Mouse (Mus musculus) forebrain, embryonic 13.5 days (tissue): ENCODE data around the gene Olfr507. TPM values are rescaled to one million over a fixed set of nuclear protein-coding genes. Genes with fewer than 3 reads are reported as not detected.

ENCODE experiments used
- polyA plus RNA-seq: library from polyadenylated mRNA; unstranded; fragments of >200 nt; fragmentation: Nextera tagmentation; extraction: Ambion mirVana; gene quantifications from 2 replicates; pipeline ENCODE4 v1.2.1, GENCODE M21; 2015

Gene Olfr507
- polyA plus RNA-seq, 1 experiment from 2014 or later: not detected

Other genes with a start within 250 kb of the Olfr507 start
- gene Olfr495, start 228.6 kb upstream of the Olfr507 start, polyA plus RNA-seq: not detected in 2 replicates
- gene Olfr497, start 201.4 kb upstream of the Olfr507 start, polyA plus RNA-seq: not detected in 2 replicates
- not detected in 2 replicates for gene Olfr498, start 156.5 kb upstream of the Olfr507 start, polyA plus RNA-seq
- not detected in 2 replicates for gene Olfr502, start 96.7 kb upstream of the Olfr507 start, polyA plus RNA-seq
- gene Olfr503, start 77.3 kb upstream of the Olfr507 start, polyA plus RNA-seq: not detected in 2 replicates
- gene Olfr504, start 56.0 kb upstream of the Olfr507 start, polyA plus RNA-seq: not detected in 2 replicates
- not detected in 2 replicates for gene Olfr506, start 11.0 kb upstream of the Olfr507 start, polyA plus RNA-seq
- not detected in 2 replicates for gene Olfr508, start 8.2 kb downstream of the Olfr507 start, polyA plus RNA-seq
- not detected in 2 replicates for gene Olfr509, start 30.1 kb downstream of the Olfr507 start, polyA plus RNA-seq
- gene Olfr510, start 44.6 kb downstream of the Olfr507 start, polyA plus RNA-seq: not detected in 2 replicates
- not detected in 2 replicates for gene Olfr512, start 91.5 kb downstream of the Olfr507 start, polyA plus RNA-seq
- gene Olfr513, start 129.2 kb downstream of the Olfr507 start, polyA plus RNA-seq: not detected in 2 replicates
- gene Olfr514, start 204.2 kb downstream of the Olfr507 start, polyA plus RNA-seq: not detected in 2 replicates
- not detected in 2 replicates for gene Olfr516, start 228.7 kb downstream of the Olfr507 start, polyA plus RNA-seq